Mouse (Mus musculus) stomach, embryonic 15.5 days (tissue): ENCODE data around the gene Nxf3. TPM values are rescaled to one million over a fixed set of nuclear protein-coding genes. Genes with fewer than 3 reads are reported as not detected.
"Not testable (repeated sequence)": the region's sequence is repeated elsewhere in the genome, so short reads cannot be mapped to it uniquely, and the experiment has no call there.

Experiments
- ATAC-seq: fragments of 200-750 bp; cut with Nextera tagmentation; 2 replicates; pipeline ENCODE4 v1.8.0; 2017; ENCODE audit warnings: low read depth, moderate number of reproducible peaks, moderate TSS enrichment; ENCODE audit not compliant: insufficient read depth, low FRiP score
- H3K27ac ChIP-seq: fragments of 300-500 bp; sonication (generic); 2 replicates; pipeline ENCODE4 v1.5.1; 2015; ENCODE audit warnings: mild to moderate bottlenecking, inconsistent platforms
- H3K27me3 ChIP-seq: fragments of 300-500 bp; sonication (generic); replicated peaks from 2 replicates; pipeline ENCODE4 v1.6.1; 2015; ENCODE audit warnings: inconsistent platforms
- H3K36me3 ChIP-seq: fragments of 300-500 bp; sonication (generic); 2 replicates; pipeline ENCODE4 v1.6.1; 2015; ENCODE audit warnings: inconsistent platforms
- H3K4me1 ChIP-seq: fragments of 300-500 bp; sonication (generic); 2 replicates; pipeline ENCODE4 v1.6.1; 2015; ENCODE audit warnings: inconsistent platforms
- H3K4me2 ChIP-seq: fragments of 300-500 bp; sonication (generic); 2 replicates; pipeline ENCODE4 v1.6.1; 2015; ENCODE audit warnings: mild to moderate bottlenecking, inconsistent platforms
- H3K4me3 ChIP-seq: fragments of 300-500 bp; sonication (generic); replicated peaks from 2 replicates; pipeline ENCODE4 v1.5.1; 2015; ENCODE audit warnings: inconsistent platforms
- H3K9ac ChIP-seq: fragments of 300-500 bp; sonication (generic); 2 replicates; pipeline ENCODE4 v1.6.1; 2015; ENCODE audit warnings: inconsistent platforms
- H3K9me3 ChIP-seq: fragments of 300-500 bp; sonication (generic); 2 replicates; pipeline ENCODE4 v1.6.1; 2016; ENCODE audit warnings: inconsistent platforms
- WGBS: fragments of 180-500 bp; shearing (Covaris S2); methylation state at CpG from one replicate; pipeline ENCODE4 v1.1.7; 2015; 5-methylcytosine and 5-hydroxymethylcytosine counted together
- polyA plus RNA-seq: library from polyadenylated mRNA; unstranded; fragments of >200 nt; fragmentation: Nextera tagmentation; extraction: Ambion mirVana; gene quantifications from 2 replicates; pipeline ENCODE4 v1.2.1, GENCODE M21; 2015

Gene Nxf3
- polyA plus RNA-seq, 1 experiment from 2014 or later, result not detected

GRCm38 (mm10) chrX:136067201-136067991 is 17.7 kb downstream of the Nxf3 start:
- 32% methylated on average over 11 of the region's 48 CpGs for WGBS
- H3K9me3 ChIP-seq, H3K4me1 ChIP-seq, H3K9ac ChIP-seq, H3K27ac ChIP-seq, H3K27me3 ChIP-seq, H3K36me3 ChIP-seq: not testable (repeated sequence)
- peak overlapping the region; percentile 34 for H3K4me3 ChIP-seq
- ATAC-seq, result peak; percentile 64
- peak overlapping the region; percentile 49 for H3K4me2 ChIP-seq

GRCm38 (mm10) chrX:136060698-136061097 is 24.4 kb downstream of the Nxf3 start:
- Histone ChIP-seq H3K9me3 (no peaks in the 10 kb centered on the region), H3K4me3 (no peak overlapping the region), H3K4me1 (no peaks in the 10 kb centered on the region), H3K36me3 (no peaks in the 10 kb centered on the region), H3K4me2 (no peak overlapping the region), H3K27ac (no peak overlapping the region), H3K27me3 (no peaks in the 10 kb centered on the region), H3K9ac (no peak overlapping the region)
- ATAC-seq, result no peak; the same call in 1 of the 2 replicates
- WGBS, result 58% methylated on average over 1 of the region's 1 CpGs

- ATAC-seq, result no peak
- Histone ChIP-seq H3K27ac (no peak overlapping the region), H3K27me3 (no peaks in the 10 kb centered on the region), H3K4me3 (no peak overlapping the region), H3K36me3 (no peaks in the 10 kb centered on the region), H3K9ac (no peak overlapping the region), H3K4me1 (no peaks in the 10 kb centered on the region), H3K9me3 (no peaks in the 10 kb centered on the region), H3K4me2 (no peak overlapping the region)
- 81% methylated on average over 2 of the region's 2 CpGs for WGBS
Measured at GRCm38 (mm10) chrX:136051219-136051618, 33.8 kb downstream of the Nxf3 start.

- no peak overlapping the region for H3K4me3 ChIP-seq
- no peak for ATAC-seq
- no peaks in the 10 kb centered on the region for H3K36me3 ChIP-seq
- no peak overlapping the region for H3K4me2 ChIP-seq
- H3K4me1 ChIP-seq, result no peaks in the 10 kb centered on the region
- H3K9ac ChIP-seq, result no peak overlapping the region
- H3K27me3 ChIP-seq, result no peaks in the 10 kb centered on the region
- 15% methylated on average over 5 of the region's 5 CpGs for whole genome bisulfite sequencing
- no peak overlapping the region for H3K27ac ChIP-seq
- H3K9me3 ChIP-seq, result no peaks in the 10 kb centered on the region
Measured at GRCm38 (mm10) chrX:136047528-136047927, 37.5 kb downstream of the Nxf3 start.

- H3K9me3 ChIP-seq, result no peaks in the 10 kb centered on the region
- no peak overlapping the region for H3K27ac ChIP-seq
- H3K27me3 ChIP-seq, result no peaks in the 10 kb centered on the region
- no peak overlapping the region for H3K9ac ChIP-seq
- no peaks in the 10 kb centered on the region for H3K36me3 ChIP-seq
- no peaks in the 10 kb centered on the region for H3K4me1 ChIP-seq
- WGBS, result 84% methylated on average over 1 of the region's 1 CpGs
- ATAC-seq, result no peak
- H3K4me3 ChIP-seq, result no peak overlapping the region
- no peak overlapping the region for H3K4me2 ChIP-seq
Measured at GRCm38 (mm10) chrX:136043726-136044125, 41.3 kb downstream of the Nxf3 start.

- Histone ChIP-seq H3K4me2 (peak within 1 kb of the TSS; percentile 37), H3K4me3 (peak within 1 kb of the TSS; percentile 17)
- H3K27me3 ChIP-seq, H3K36me3 ChIP-seq, H3K9me3 ChIP-seq, H3K4me1 ChIP-seq, H3K27ac ChIP-seq, H3K9ac ChIP-seq: not testable (repeated sequence)
- 17% methylated on average over 14 of the region's 49 CpGs for WGBS
- ATAC-seq, result peak; percentile 91
Measured at GRCm38 (mm10) chrX:136032799-136033763, 52.0 kb downstream of the Nxf3 start, which contains the start of gene Arxes1. TSS of gene Arxes1 (plus strand) at chrX:136033367.

GRCm38 (mm10) chrX:136030331-136030730 is 54.7 kb downstream of the Nxf3 start:
- Histone ChIP-seq H3K9me3 (no peaks in the 10 kb centered on the region), H3K36me3 (no peaks in the 10 kb centered on the region), H3K27me3 (no peaks in the 10 kb centered on the region), H3K4me1 (no peaks in the 10 kb centered on the region), H3K9ac (no peak overlapping the region), H3K4me2 (no peak overlapping the region), H3K27ac (no peak overlapping the region), H3K4me3 (no peak overlapping the region)
- no peak for ATAC-seq
- 50% methylated on average over 1 of the region's 1 CpGs for WGBS

Other genes with a start within 250 kb of the Nxf3 start
- 22.4 and 24.8 TPM in 2 replicates for gene Gprasp2, start 246.2 kb downstream of the Nxf3 start, polyA plus RNA-seq
- 68.2 and 73.6 TPM in 2 replicates for gene Arxes2, start 91.4 kb downstream of the Nxf3 start, polyA plus RNA-seq
- 29.9 and 32.1 TPM in 2 replicates for gene Arxes1, start 51.9 kb downstream of the Nxf3 start, polyA plus RNA-seq
- 129 and 133 TPM in 2 replicates for gene Bex2, start 17.0 kb downstream of the Nxf3 start, polyA plus RNA-seq
- 123 and 143 TPM in 2 replicates for gene Bex4, start 53.7 kb upstream of the Nxf3 start, polyA plus RNA-seq
- 188 and 195 TPM in 2 replicates for gene Tceal8, start 87.1 kb upstream of the Nxf3 start, polyA plus RNA-seq
- 5.4 and 5.8 TPM in 2 replicates for gene Tceal5, start 118.6 kb upstream of the Nxf3 start, polyA plus RNA-seq
- gene Tceal7, start 129.5 kb upstream of the Nxf3 start, polyA plus RNA-seq, result 1.5 and 5.1 TPM in 2 replicates
- 106 and 124 TPM in 2 replicates for gene Bex1, start 130.3 kb upstream of the Nxf3 start, polyA plus RNA-seq
- gene Tceal9, start 159.8 kb upstream of the Nxf3 start, polyA plus RNA-seq, result 589 and 647 TPM in 2 replicates
- gene Bex3, start 185.0 kb upstream of the Nxf3 start, polyA plus RNA-seq, result 384 and 393 TPM in 2 replicates